Mouse (Mus musculus) neutrophil, adult 5-6 weeks (primary cell): ENCODE measurements at regions not wholly inside any gene's neighbourhood (a gene's known extent, or its start where the extent isn't known, plus 50 kb on each side); places are given as distances from the start of the nearest gene placed in this dataset.

Source experiments
- ATAC-seq: fragments of 151-379, 151-347 bp; 2 replicates; pipeline ENCODE4 v1.8.0; 2017; ENCODE audit warnings: mild to moderate bottlenecking, moderate TSS enrichment; ENCODE audit not compliant: insufficient number of reproducible peaks, poor library complexity, low FRiP score, severe bottlenecking; ENCODE audit errors: extremely low read depth

DNA sequence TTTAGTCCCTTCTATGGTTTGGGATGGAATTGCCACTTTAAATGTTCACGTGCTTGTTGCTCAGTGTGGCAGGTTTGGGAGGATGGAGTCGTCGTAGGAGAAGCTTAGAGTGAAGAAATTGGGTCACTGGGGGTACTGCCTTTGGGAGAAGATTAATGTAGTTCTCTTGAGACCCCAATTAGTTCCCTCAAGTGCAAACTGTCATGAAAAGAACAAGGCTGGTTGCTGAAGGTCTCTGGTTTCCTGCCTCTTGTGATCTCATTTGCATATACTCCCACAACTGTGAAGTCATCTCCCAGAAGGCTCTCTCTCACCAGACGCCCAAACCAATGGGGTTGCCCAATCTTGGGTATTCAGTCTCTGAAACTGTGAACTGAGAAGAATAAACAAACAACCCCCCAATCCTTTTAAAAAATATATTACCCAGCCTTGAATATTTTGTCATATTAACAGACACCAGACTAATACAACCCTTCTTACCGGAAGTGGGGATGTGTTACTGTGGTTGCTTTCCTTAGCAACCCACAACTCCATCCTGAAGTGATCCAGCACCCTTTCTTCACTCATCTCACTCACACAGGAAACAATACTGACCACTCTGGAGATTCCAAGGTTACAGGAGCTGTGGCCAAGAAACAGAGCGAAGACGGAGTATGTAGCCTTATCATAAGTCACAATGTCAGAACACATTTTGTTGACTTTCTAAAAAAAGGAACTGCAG, 153.2 kb upstream of the Fndc3a start:
- no peak for ATAC-seq

DNA sequence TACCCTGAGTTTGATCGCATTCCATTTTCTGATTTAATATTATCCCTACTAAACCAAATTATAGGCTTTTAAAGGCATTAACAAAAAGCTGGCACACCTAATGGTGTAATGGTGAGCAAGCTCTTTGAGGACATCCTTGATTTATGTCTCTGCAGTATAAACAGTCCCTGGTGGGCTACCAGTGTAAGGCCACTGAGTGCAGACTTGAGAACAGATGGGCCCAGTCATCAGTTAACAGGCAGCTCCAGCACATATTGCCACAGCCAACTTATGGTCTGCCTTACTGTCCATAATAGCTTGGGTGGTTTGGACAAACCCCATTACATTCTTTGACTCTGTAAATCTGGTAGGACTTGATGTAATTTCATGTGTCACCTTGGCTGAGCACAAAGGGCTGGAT, 144.4 kb upstream of the Fndc3a start:
- no peak for ATAC-seq

DNA sequence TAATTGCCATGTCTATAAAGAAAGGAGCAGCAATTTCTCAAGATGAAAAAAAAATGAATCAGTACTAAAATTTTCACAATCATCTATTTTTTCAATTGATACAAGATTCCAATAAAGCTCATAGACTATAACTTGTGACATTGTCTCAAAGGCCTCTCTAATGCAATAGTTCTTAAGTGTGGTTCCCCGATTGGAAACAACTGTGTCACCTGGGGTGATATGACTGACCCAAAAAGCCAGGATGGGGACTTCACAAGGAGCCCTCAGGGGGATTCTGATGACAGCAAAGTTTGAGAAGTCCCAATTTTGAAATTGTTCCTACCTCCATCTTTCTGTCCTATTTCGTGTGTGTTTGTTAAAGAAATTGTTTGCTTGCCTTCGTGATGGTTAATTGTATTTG, 143.3 kb upstream of the Fndc3a start:
- no peak for ATAC-seq

DNA sequence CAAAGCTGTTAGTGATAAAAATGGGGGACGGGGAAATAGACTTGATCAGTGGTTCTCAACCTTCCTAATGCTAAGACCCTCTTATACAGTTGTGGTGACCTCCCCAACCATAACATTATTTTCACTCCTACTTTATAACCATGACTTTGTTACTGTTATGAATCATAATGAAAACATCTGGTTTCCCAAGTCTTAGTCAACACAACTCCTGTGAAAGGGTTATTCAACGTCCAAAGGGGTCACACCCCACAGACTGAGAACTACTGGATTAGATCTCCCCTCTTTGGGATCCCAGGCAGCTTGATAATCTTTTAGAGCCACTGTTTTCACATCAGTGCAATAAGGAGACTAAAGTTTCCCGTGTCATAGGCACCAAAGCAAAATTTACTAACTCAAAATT, 141.1 kb upstream of the Fndc3a start:
- no peak for ATAC-seq

DNA sequence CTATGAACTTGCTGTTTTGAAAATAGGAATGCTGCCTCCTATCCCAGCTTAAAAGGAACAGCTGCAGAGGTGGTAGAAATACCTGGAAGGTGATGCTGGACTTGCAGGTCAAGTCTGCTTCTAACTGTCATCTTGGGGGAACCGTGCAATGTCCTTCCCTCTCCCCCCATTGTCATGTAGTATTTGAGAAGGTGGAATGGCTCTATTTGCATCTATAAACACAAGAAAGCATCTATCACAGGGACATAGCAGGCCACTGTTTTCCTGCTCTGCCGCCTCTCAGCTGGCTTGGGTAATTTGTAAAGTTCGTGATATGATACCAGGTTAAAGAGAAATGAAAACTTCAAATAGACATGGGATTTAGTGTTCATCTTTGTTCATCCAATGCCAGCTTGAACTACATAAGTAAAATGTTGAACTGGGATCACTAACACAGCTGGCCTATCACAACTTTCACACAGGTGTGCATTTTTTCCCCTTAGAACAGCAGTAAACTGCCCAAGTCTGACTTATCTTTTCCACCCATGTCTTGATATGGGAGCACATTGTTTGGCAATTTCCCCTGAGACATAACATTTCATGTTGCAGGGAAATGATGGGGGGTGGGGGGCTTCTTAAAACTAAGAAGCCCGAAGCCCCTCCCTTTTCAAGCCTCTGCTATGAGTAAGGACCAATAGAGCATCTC, 138.6 kb upstream of the Fndc3a start:
- ATAC-seq = no peak

DNA sequence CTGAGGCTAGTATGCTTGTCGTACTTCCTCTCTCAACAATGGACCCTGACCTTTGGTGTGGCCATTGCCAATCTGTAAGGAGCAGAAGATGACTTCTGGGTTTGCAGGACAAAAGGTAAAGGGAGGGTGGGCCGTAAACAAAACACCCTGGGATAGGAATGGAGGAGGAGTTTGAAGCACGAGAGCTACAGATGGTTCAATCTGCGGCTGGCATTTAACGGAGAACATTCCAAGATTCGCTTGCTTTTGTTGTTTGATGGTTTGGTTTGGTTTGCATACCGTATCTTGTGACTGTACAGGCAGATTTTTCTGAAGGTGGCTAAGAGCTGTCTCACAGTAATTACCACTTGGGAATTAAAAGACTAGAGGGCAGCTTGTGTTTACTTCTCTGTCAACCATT, 137.7 kb upstream of the Fndc3a start:
- no peak for ATAC-seq

DNA sequence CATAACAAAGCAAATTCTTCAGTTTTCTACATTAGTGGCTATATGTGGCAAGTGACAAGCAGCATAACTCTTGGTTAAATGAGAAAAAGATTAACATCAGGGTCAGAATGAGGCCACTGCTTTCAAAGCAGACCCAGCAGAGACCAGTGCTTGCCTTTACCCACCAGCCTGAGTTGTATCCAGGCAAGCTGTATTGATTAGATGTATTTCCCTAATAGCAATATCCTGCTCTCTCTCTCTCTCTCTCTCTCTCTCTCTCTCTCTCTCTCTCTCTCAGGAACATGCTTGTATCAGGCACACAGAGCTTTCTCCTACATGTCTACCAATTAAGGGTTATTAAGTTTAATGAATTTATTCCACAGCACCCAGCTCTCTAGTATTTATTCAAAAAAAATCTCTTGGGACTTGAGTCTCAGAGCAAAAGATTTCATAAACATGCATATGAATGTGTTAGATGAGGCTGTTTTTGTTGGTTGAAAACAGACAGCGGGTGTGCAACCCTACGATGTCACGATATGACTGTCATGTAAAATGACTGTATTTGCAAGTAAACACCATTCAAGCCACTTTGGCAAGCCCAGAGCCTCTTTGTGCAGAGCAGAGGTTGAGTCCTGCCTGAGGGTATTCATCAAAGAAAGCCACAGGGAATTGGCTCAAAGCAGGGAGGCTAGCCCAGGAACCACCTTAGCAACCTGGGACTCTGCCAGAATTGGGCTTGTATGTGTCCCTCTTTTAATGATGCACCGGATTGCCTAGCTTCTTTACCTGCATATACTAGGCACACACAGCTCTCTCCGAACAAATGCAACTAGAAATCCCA, 136.0 kb upstream of the Fndc3a start:
- ATAC-seq = no peak

DNA sequence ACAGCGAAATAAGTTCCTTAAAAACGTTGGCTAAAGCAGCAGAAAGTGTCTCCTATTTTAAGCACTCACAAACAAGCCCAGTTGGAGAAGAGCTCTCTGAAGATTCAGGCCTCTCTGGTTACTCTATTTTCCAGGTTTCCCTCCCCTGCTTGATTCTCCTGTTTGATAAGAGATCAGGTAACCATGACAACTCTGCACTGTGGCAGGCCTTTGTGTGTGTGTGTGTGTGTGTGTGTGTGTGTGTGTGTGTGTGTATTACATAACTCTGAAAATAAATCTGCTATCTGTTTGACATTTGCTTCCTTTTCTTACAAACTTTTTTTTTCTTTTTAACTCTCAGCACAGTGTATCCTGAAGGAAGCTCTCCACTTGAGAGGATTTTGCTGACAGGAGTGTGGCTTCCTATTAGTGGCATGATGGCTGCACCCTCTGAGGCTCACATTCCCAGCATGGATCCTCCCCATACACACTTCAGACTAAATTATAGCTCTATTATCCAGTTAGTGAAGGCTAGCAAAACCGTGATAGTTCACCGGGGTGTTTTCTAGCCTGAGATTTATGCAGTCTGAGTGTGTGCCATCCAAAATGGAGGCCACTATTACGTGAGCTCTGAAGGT, 135.1 kb upstream of the Fndc3a start:
- no peak for ATAC-seq

GRCm38 (mm10) chr14:72841753-72842152, 131.9 kb upstream of the Fndc3a start:
- no peak for ATAC-seq

DNA sequence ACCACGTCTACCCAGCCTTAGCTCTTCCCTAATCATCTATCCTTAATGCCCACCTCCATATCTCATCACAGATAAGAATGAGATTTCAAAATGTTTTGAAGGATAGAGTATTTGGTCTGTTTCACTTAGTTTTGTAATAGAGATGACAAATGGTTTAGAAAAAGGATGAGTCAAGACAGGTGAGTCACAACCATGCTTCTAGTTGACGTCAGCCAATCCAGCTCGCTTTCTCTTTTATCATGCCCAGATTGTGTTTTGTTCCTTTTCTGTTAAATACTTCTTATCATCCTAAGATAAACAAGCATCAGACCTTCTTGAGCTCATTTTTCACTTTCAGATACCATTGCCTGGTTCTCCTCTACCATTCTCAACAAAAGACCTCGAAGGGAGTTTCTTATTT, 125.4 kb upstream of the Fndc3a start:
- no peak for ATAC-seq

GRCm38 (mm10) chr14:72829261-72829660, 119.5 kb upstream of the Fndc3a start:
- no peak for ATAC-seq

DNA sequence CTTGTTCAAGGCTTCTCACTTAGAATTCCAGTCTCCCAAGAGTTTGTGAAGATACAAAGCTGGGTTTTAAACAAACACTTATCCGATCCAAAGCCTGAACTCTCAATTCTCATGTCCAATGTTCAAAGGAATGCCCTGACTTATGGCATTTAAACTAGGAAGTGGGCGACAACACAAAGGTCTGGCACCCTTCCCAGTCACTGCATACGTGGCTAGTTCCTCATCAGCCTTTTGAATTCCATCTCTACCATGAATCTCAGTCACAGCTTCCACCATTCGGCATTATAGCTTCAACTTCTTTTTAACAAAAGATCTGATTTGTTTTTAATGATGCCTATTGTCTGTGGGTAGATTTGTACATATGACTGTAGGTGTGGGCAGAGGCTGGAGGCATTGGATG, 115.7 kb upstream of the Fndc3a start:
- no peak for ATAC-seq

DNA sequence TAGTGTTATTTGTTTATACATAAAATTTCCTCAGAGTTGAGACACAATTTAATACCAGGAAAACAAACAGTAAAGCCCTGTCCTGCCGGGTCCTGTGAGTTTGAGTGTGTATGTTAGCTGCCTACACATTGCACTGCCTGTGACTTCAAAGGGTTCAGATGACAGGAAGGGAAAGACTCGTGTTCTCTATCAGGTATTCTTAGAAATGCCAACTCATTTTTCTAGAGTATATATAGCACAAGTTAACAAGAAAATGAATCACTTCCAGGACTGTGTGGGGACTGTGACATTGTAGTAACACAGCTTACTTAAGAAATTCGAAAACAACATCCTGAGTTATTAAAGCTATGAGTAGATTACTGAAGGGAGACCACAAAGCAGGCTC, 112.4 kb upstream of the Fndc3a start:
- ATAC-seq = no peak

GRCm38 (mm10) chr14:72821517-72822230, 111.9 kb upstream of the Fndc3a start:
- ATAC-seq = no peak

GRCm38 (mm10) chr14:72819037-72819436, 109.2 kb upstream of the Fndc3a start:
- no peak for ATAC-seq

DNA sequence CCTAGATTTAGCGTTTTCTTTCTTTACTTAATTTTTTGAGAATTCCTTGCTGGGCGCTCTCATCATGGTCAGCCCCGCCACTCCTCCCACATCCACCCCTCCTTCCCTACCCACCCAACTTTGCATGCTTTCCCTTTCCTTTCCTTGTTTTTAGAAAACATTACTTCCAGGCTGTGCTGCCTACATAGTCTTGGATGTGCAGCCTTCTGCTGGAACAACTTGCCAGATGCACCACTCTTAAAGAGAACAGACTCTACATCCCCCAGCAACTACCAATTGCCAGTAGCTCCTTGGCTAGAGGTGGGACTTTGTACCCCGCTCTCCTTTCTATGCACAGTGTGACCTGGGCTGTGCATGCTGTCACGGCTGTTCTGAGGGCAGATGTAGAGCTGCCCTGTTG, 108.0 kb upstream of the Fndc3a start:
- no peak for ATAC-seq

DNA sequence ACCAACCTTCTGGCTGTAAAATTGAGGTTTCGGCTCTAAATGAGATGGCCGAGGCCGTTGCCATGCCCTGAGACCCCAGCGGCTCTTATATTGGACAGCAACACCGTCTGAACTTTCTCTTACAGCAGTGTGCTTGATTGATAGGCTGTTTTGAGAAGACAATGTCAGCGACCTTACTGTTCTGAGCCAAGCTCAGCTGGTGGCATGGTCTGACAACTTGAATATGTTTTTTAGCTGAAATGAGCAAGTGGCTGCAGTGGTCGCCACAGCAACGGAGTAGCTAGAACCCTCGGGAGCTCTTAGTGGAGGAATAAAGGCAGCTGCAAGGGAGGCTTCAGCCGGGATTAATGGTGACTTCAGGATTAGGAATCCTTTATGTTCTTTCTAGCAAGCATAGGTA, 107.0 kb upstream of the Fndc3a start:
- ATAC-seq = no peak

DNA sequence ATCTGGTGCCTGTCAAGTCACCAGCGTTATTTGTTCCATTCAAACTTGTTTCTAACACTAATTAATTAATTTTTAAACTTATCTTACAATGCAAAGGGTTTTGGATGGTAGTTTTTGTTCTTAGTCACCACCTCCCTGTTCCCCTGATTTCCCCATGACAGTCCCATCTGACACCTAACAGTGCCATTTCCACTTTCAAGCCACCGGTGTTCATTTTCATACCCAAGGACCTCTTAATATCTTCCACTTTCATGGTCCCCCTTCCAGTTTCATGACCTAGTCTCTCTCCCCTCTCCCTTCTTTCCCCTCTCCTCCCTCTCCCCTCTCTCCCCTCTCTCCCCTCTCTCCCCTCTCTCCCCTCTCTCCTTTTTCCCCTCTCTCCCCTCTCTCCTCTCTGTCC, 99.3 kb upstream of the Fndc3a start:
- ATAC-seq = no peak

- no peak for ATAC-seq
These were observed 98.1 kb upstream of the Fndc3a start for GRCm38 (mm10) chr14:72807947-72808346.
